Mouse (Mus musculus) stomach, embryonic 16.5 days (tissue): Measurements from ENCODE around the gene Rpp21. TPM values are rescaled to one million over a fixed set of nuclear protein-coding genes. Genes with fewer than 3 reads are reported as not detected.

Experiments
- ATAC-seq: fragments of 200-750 bp; cut with Nextera tagmentation; 2 replicates; pipeline ENCODE4 v1.8.0; 2017; ENCODE audit warnings: moderate number of reproducible peaks, moderate TSS enrichment; ENCODE audit not compliant: insufficient read depth, low FRiP score
- H3K27ac ChIP-seq: fragments of 300-500 bp; sonication (generic); 2 replicates; pipeline ENCODE4 v1.5.1; 2014; ENCODE audit warnings: low read length
- H3K27me3 ChIP-seq: fragments of 300-500 bp; sonication (generic); 2 replicates; pipeline ENCODE4 v1.6.1; 2014; ENCODE audit warnings: low read length, control low read depth, mixed read lengths; ENCODE audit not compliant: control insufficient read depth, insufficient read depth
- H3K36me3 ChIP-seq: fragments of 300-500 bp; sonication (generic); 2 replicates; pipeline ENCODE4 v1.6.1; 2014; ENCODE audit warnings: low read length; ENCODE audit not compliant: control insufficient read depth, insufficient read depth
- H3K4me1 ChIP-seq: fragments of 300-500 bp; sonication (generic); 2 replicates; pipeline ENCODE4 v1.6.1; 2014; ENCODE audit warnings: low read length, control low read depth, mixed read lengths; ENCODE audit not compliant: control insufficient read depth, insufficient read depth
- H3K4me2 ChIP-seq: fragments of 300-500 bp; sonication (generic); 2 replicates; pipeline ENCODE4 v1.6.1; 2014; ENCODE audit warnings: low read depth, low read length, mixed read lengths
- H3K4me3 ChIP-seq: fragments of 300-500 bp; sonication (generic); replicated peaks from 2 replicates; pipeline ENCODE4 v1.5.1; 2014; ENCODE audit warnings: mild to moderate bottlenecking, low read length
- H3K9ac ChIP-seq: fragments of 300-500 bp; sonication (generic); 2 replicates; pipeline ENCODE4 v1.6.1; 2014; ENCODE audit warnings: low read length
- H3K9me3 ChIP-seq: fragments of 300-500 bp; sonication (generic); replicated peaks from 2 replicates; pipeline ENCODE4 v1.6.1; 2016; ENCODE audit warnings: low read length, control low read depth; ENCODE audit not compliant: control insufficient read depth
- WGBS: fragments of 180-500 bp; shearing (Covaris S2); extraction: QIAGEN DNeasy Blood & Tissue Kit; methylation state at CpG from one replicate; pipeline ENCODE4 v1.1.7; 2014; 5-methylcytosine and 5-hydroxymethylcytosine counted together
- polyA plus RNA-seq: library from polyadenylated mRNA; unstranded; fragments of >200 nt; fragmentation: Nextera tagmentation; extraction: Ambion mirVana; gene quantifications from 2 replicates; pipeline ENCODE4 v1.2.1, GENCODE M21; 2015

Rpp21 gene
- polyA plus RNA-seq, 1 experiment from 2014 or later: 112 TPM

DNA sequence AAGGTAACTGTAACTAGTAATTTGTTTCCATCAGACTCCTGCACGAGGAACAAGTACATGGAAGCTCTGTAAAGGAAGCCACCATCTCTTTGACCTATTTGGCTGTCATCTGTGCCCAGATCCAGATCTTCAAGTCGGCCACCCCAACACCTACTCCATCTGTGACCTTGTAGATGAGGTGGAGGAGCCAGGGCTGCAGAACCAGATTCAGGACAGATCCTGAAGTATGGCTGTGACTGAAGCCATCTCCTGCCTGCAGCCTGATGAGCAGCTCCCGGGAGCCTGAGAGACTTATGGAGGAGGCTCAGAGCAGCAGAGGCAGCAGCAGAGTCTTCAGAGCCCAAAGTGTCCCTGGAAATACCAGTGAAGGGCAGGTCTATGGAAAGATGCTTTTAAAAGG, 33.4 kb downstream of the Rpp21 start:
- no peak overlapping the region for H3K9ac ChIP-seq
- no peaks in the 10 kb centered on the region for H3K4me1 ChIP-seq
- peaks cover 37% of the 10 kb centered on the region for H3K27me3 ChIP-seq
- no peaks in the 10 kb centered on the region for H3K36me3 ChIP-seq
- no peak overlapping the region for H3K4me3 ChIP-seq
- H3K9me3 ChIP-seq: no peaks in the 10 kb centered on the region
- ATAC-seq: no peak
- H3K27ac ChIP-seq: no peak overlapping the region
- 45% methylated on average over 3 of the region's 3 CpGs for WGBS
- H3K4me2 ChIP-seq: no peak overlapping the region

GRCm38 (mm10) chr17:36218594-36219155, 39.2 kb downstream of the Rpp21 start:
- H3K9ac ChIP-seq: no peak overlapping the region
- H3K36me3 ChIP-seq: no peaks in the 10 kb centered on the region
- no peaks in the 10 kb centered on the region for H3K9me3 ChIP-seq
- H3K4me2 ChIP-seq: no peak overlapping the region
- 60% methylated on average over 5 of the region's 5 CpGs for WGBS
- H3K4me1 ChIP-seq: no peaks in the 10 kb centered on the region
- H3K4me3 ChIP-seq: no peak overlapping the region
- peaks cover 42% of the 10 kb centered on the region for H3K27me3 ChIP-seq
- no peak overlapping the region for H3K27ac ChIP-seq
- ATAC-seq: no peak

DNA sequence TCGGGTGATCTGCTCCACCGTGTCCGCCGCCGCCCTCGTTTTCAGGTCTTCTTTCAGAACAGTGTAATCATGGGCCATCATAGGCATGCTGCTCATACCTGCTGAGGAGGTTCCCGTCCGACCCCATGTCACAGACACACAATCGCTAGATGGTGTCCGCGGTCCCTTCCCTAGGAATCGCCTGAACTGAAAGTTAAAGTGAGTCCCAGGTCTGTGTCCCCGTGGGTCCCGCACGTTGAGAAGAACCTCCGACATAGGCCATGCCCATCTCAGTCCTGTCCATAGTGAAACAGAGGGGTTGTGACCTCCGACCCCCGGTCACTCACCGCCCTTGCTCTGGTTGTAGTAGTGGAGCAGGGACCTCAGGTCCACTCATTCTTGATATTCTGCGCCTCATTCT, 42.3 kb downstream of the Rpp21 start:
- Histone ChIP-seq H3K27me3 (peaks cover 37% of the 10 kb centered on the region), H3K9me3 (no peaks in the 10 kb centered on the region), H3K4me1 (no peaks in the 10 kb centered on the region), H3K9ac (no peak overlapping the region), H3K27ac (no peak overlapping the region), H3K4me2 (no peak overlapping the region), H3K4me3 (0 out of 2 replicates have a peak overlapping the region, but pooled peaks have one; percentile 6), H3K36me3 (no peaks in the 10 kb centered on the region)
- ATAC-seq: no peak
- 5% methylated on average over 20 of the region's 20 CpGs for WGBS

- H3K36me3 ChIP-seq: no peaks in the 10 kb centered on the region
- no peak overlapping the region for H3K27ac ChIP-seq
- no peak overlapping the region for H3K4me2 ChIP-seq
- H3K9me3 ChIP-seq: no peaks in the 10 kb centered on the region
- H3K27me3 ChIP-seq: peaks cover 21% of the 10 kb centered on the region
- no peak overlapping the region for H3K4me3 ChIP-seq
- no peaks in the 10 kb centered on the region for H3K4me1 ChIP-seq
- no peak for ATAC-seq
- no peak overlapping the region for H3K9ac ChIP-seq
Observed at GRCm38 (mm10) chr17:36206846-36207245, 51.0 kb downstream of the Rpp21 start.

GRCm38 (mm10) chr17:36205862-36206261, 52.0 kb downstream of the Rpp21 start:
- H3K27ac ChIP-seq: no peak overlapping the region
- H3K9me3 ChIP-seq: no peaks in the 10 kb centered on the region
- H3K9ac ChIP-seq: peak overlapping the region; percentile 60
- no peak for ATAC-seq
- peak overlapping the region; percentile 49 for H3K4me3 ChIP-seq
- H3K4me1 ChIP-seq: no peaks in the 10 kb centered on the region
- no peaks in the 10 kb centered on the region for H3K36me3 ChIP-seq
- WGBS: under 1% methylated on average over 40 of the region's 41 CpGs
- peak overlapping the region; percentile 75 for H3K4me2 ChIP-seq
- peaks cover 21% of the 10 kb centered on the region for H3K27me3 ChIP-seq

Other genes starting within 250 kb of the Rpp21 start
- 2.7 TPM in 2 replicates for gene H2-T24, start 237.5 kb downstream of the Rpp21 start, polyA plus RNA-seq
- 16.9 and 17.5 TPM in 2 replicates for gene H2-T23, start 225.2 kb downstream of the Rpp21 start, polyA plus RNA-seq
- gene H2-T22, start 215.3 kb downstream of the Rpp21 start, polyA plus RNA-seq: 19.9 and 23.5 TPM in 2 replicates
- 0.15 TPM in 1 of 2 replicates, not detected in the other for gene Gm6034, start 215.1 kb downstream of the Rpp21 start, polyA plus RNA-seq
- 0.85 and 0.89 TPM in 2 replicates for gene Gm11127, start 199.7 kb downstream of the Rpp21 start, polyA plus RNA-seq
- not detected in 2 replicates for gene Gm19684, start 136.4 kb downstream of the Rpp21 start, polyA plus RNA-seq
- gene Gm7030, start 128.6 kb downstream of the Rpp21 start, polyA plus RNA-seq: 0.34 TPM in 1 of 2 replicates, not detected in the other
- 0.42 and 0.45 TPM in 2 replicates for gene Gm8909, start 89.5 kb downstream of the Rpp21 start, polyA plus RNA-seq
- 3.4 and 4.0 TPM in 2 replicates for gene H2-T3, start 67.8 kb downstream of the Rpp21 start, polyA plus RNA-seq
- gene Trim39, start 14.2 kb upstream of the Rpp21 start, polyA plus RNA-seq: 12.8 and 16.2 TPM in 2 replicates
- not detected in 2 replicates for gene H2-M10.2, start 28.4 kb upstream of the Rpp21 start, polyA plus RNA-seq
- not detected in 2 replicates for gene H2-M10.1, start 68.1 kb upstream of the Rpp21 start, polyA plus RNA-seq
- not detected in 2 replicates for gene H2-M10.3, start 110.3 kb upstream of the Rpp21 start, polyA plus RNA-seq
- gene H2-M10.4, start 204.3 kb upstream of the Rpp21 start, polyA plus RNA-seq: not detected in 2 replicates